Mouse (Mus musculus): ENCODE results near the gene Zfp618. TPM values are rescaled to one million over a fixed set of nuclear protein-coding genes. Genes with fewer than 3 reads are reported as not detected.

Gene Zfp618
- total and polyA plus RNA-seq, 3 experiments = not detected

DNA sequence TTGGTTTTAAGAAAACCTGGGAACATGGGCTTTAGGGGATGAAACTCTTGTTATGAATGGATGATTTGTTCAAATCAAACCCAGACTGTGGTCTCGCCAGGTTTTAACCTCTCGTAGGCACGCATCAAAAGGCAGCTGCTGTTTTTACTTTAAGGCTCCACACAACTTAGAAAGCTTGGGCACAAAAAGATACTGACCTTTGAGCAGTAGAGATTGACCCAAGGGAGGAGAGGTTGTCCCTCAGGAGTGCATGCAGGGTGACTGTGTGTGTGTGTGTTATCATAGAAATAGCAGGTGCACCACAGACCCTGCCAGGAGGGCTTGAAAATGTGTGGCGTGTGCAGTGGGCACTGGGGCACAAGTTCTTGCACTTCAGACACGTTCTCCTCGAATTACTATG is 95.0 kb downstream of the Zfp618 start:
- DNase-seq (ENCODE audit: low read depth, low spot score) = no peak
- no peaks in the 10 kb centered on the region for H3K27me3 ChIP-seq (ENCODE audit: control insufficient read depth in 1 of 2, insufficient read depth in 2 of 2, low read length in 2 of 2)
- H3K4me1 ChIP-seq (ENCODE audit: control insufficient read depth in 1 of 2, insufficient read depth in 2 of 2, low read length in 2 of 2) = no peaks in the 10 kb centered on the region
- TF ChIP-seq POLR2A (IDR thresholded peaks at IDR 0.05; ENCODE audit: control insufficient read depth in 1 of 2, insufficient read depth in 1 of 2, low read depth in 1 of 2, low read length in 2 of 2, poor library complexity in 1 of 2) (no peak), SIN3A (IDR thresholded peaks at IDR 0.05; ENCODE audit: low read length) (no peak), MAX (IDR thresholded peaks at IDR 0.05; ENCODE audit: low read length) (no peak), HCFC1 (IDR thresholded peaks at IDR 0.05; ENCODE audit: low read depth, low read length) (no peak), CHD1 (IDR thresholded peaks at IDR 0.05; ENCODE audit: low read depth, low read length) (no peak)
- H3K27ac ChIP-seq (ENCODE audit: control insufficient read depth, low read depth, low read length) = no peak overlapping the region
- H3K36me3 ChIP-seq (ENCODE audit: control insufficient read depth in 1 of 2, insufficient read depth in 2 of 2, low read length in 2 of 2) = no peaks in the 10 kb centered on the region
- no peak overlapping the region for H3K4me3 ChIP-seq (ENCODE audit: control insufficient read depth in 1 of 2, insufficient read depth in 1 of 2, low read depth in 2 of 2, low read length in 2 of 2)
- H3K9ac ChIP-seq (ENCODE audit: control insufficient read depth, low read depth, low read length, poor library complexity, severe bottlenecking) = no peak overlapping the region
- no peaks in the 10 kb centered on the region for H3K79me2 ChIP-seq (ENCODE audit: control insufficient read depth, insufficient read depth, low read length, poor library complexity)
- H3K9me3 ChIP-seq (replicated peaks; ENCODE audit: insufficient read depth, low read length) = no peaks in the 10 kb centered on the region

DNA sequence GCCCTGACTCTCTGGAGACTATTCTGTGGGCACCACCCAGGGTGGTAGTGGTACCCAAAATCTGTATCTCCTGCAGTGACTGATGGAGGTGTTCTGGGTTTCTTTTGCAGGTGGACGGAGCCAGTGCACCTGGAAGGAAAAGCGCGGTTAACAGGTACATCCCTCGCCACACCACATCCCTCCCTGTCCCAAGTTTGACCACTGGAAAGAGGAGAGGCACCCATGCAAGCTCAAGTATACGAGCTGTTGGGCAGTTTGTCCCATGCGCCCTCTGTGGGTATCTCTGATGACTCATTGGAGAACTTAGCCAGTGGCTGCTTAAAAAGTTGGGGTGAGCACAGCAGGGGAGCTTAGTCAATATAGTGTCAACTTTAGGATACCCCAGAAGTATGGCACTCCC is 96.0 kb downstream of the Zfp618 start:
- Histone ChIP-seq H3K36me3 (ENCODE audit: control insufficient read depth in 1 of 2, insufficient read depth in 2 of 2, low read length in 2 of 2) (no peaks in the 10 kb centered on the region), H3K4me1 (ENCODE audit: control insufficient read depth in 1 of 2, insufficient read depth in 2 of 2, low read length in 2 of 2) (no peaks in the 10 kb centered on the region), H3K9ac (ENCODE audit: control insufficient read depth, low read depth, low read length, poor library complexity, severe bottlenecking) (no peak overlapping the region), H3K4me3 (ENCODE audit: control insufficient read depth in 1 of 2, insufficient read depth in 1 of 2, low read depth in 2 of 2, low read length in 2 of 2) (no peak overlapping the region), H3K27me3 (ENCODE audit: control insufficient read depth in 1 of 2, insufficient read depth in 2 of 2, low read length in 2 of 2) (no peaks in the 10 kb centered on the region), H3K79me2 (ENCODE audit: control insufficient read depth, insufficient read depth, low read length, poor library complexity) (no peaks in the 10 kb centered on the region), H3K27ac (ENCODE audit: control insufficient read depth, low read depth, low read length) (no peak overlapping the region), H3K9me3 (replicated peaks; ENCODE audit: insufficient read depth, low read length) (no peaks in the 10 kb centered on the region)
- no peak for DNase-seq (ENCODE audit: low read depth, low spot score)
- no peak for TF ChIP-seq NRF1 (IDR thresholded peaks at IDR 0.05; ENCODE audit: insufficient read depth, low read depth, low read length, poor library complexity, severe bottlenecking)
- no peak for TF ChIP-seq GATA1 (IDR thresholded peaks at IDR 0.05; ENCODE audit: low read depth, low read length)
- TF ChIP-seq USF1 (IDR thresholded peaks at IDR 0.05; ENCODE audit: low read depth, low read length) = no peak
- no peak for TF ChIP-seq CHD2 (IDR thresholded peaks at IDR 0.05; ENCODE audit: low read length)
- no peak for TF ChIP-seq MYC (IDR thresholded peaks at IDR 0.05; ENCODE audit: low read depth, low read length)
- TF ChIP-seq MAZ (IDR thresholded peaks at IDR 0.05; ENCODE audit: low read depth, low read length) = no peak
- TF ChIP-seq MAX (IDR thresholded peaks at IDR 0.05; ENCODE audit: low read length) = no peak
- TF ChIP-seq MAFK (IDR thresholded peaks at IDR 0.05; ENCODE audit: borderline replicate concordance, low read depth, low read length) = no peak
- TF ChIP-seq BHLHE40 (IDR thresholded peaks at IDR 0.05; ENCODE audit: borderline replicate concordance, low read depth, low read length) = no peak

DNA sequence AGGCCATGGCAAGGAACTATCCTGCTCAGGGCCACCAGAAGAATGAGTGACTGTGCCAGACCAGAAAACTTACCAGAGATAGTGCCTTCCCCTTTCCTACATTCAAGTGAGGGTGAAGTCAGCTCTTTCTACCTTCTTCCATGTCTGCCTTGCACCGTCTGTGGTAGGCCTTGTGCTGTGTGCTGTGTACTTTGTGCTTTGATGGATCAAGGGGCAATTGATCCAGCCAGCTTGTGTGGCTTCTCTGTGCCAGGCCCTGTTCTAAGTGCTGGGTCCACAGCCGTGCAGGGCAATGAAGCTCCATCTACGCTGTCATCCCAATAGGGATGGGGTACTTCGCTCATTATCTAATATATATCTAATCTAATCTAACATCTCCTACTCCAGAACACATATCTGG is 98.0 kb downstream of the Zfp618 start:
- H3K36me3 ChIP-seq (ENCODE audit: control insufficient read depth in 1 of 2, insufficient read depth in 2 of 2, low read length in 2 of 2) = no peaks in the 10 kb centered on the region
- no peak overlapping the region for H3K27ac ChIP-seq (ENCODE audit: control insufficient read depth, low read depth, low read length)
- no peaks in the 10 kb centered on the region for H3K27me3 ChIP-seq (ENCODE audit: control insufficient read depth in 1 of 2, insufficient read depth in 2 of 2, low read length in 2 of 2)
- H3K4me1 ChIP-seq (ENCODE audit: control insufficient read depth in 1 of 2, insufficient read depth in 2 of 2, low read length in 2 of 2) = no peaks in the 10 kb centered on the region
- H3K4me3 ChIP-seq (ENCODE audit: control insufficient read depth in 1 of 2, insufficient read depth in 1 of 2, low read depth in 2 of 2, low read length in 2 of 2) = no peak overlapping the region
- no peak for DNase-seq (ENCODE audit: low read depth, low spot score)
- no peak overlapping the region for H3K9ac ChIP-seq (ENCODE audit: control insufficient read depth, low read depth, low read length, poor library complexity, severe bottlenecking)
- H3K9me3 ChIP-seq (replicated peaks; ENCODE audit: insufficient read depth, low read length) = no peaks in the 10 kb centered on the region
- TF ChIP-seq USF2 (IDR thresholded peaks at IDR 0.05; ENCODE audit: borderline replicate concordance in 1 of 2, insufficient read depth in 1 of 2, low read depth in 1 of 2, low read length in 2 of 2) (no peak), CHD1 (IDR thresholded peaks at IDR 0.05; ENCODE audit: low read depth, low read length) (no peak), RCOR1 (IDR thresholded peaks at IDR 0.05; ENCODE audit: low read depth, low read length) (no peak), E2F4 (IDR thresholded peaks at IDR 0.05; ENCODE audit: borderline replicate concordance, low read depth, low read length) (no peak), SIN3A (IDR thresholded peaks at IDR 0.05; ENCODE audit: low read length) (no peak), TCF12 (IDR thresholded peaks at IDR 0.05; ENCODE audit: low read depth, low read length) (no peak), POLR2AphosphoS2 (IDR thresholded peaks at IDR 0.05; ENCODE audit: low read length) (no peak), CHD2 (IDR thresholded peaks at IDR 0.05; ENCODE audit: low read length) (no peak), ZC3H11A (IDR thresholded peaks at IDR 0.05; ENCODE audit: low read depth, low read length) (no peak), NELFE (IDR thresholded peaks at IDR 0.05; ENCODE audit: low read depth, low read length) (no peak), BHLHE40 (IDR thresholded peaks at IDR 0.05; ENCODE audit: borderline replicate concordance, low read depth, low read length) (no peak), CTCF (IDR thresholded peaks at IDR 0.05 in 2 of 3, conservative IDR thresholded peaks at IDR 0.05 in 1 of 3; ENCODE audit: control insufficient read depth in 1 of 3, insufficient read depth in 1 of 3, low read depth in 2 of 3, low read length in 3 of 3, poor library complexity in 1 of 3, severe bottlenecking in 1 of 3) (no peak), POLR2A (IDR thresholded peaks at IDR 0.05; ENCODE audit: control insufficient read depth in 1 of 2, insufficient read depth in 1 of 2, low read depth in 1 of 2, low read length in 2 of 2, poor library complexity in 1 of 2) (no peak), ELF1 (IDR thresholded peaks at IDR 0.05; ENCODE audit: low read depth, low read length) (no peak), MXI1 (IDR thresholded peaks at IDR 0.05; ENCODE audit: low read depth, low read length) (no peak), MAX (IDR thresholded peaks at IDR 0.05; ENCODE audit: low read length) (no peak), GABPA (IDR thresholded peaks at IDR 0.05; ENCODE audit: low read depth, low read length) (no peak)
- no peaks in the 10 kb centered on the region for H3K79me2 ChIP-seq (ENCODE audit: control insufficient read depth, insufficient read depth, low read length, poor library complexity)

Data from MEL (cell line).